ENCODE assay signal across 41 mouse cellular contexts in the genomic region with DNA sequence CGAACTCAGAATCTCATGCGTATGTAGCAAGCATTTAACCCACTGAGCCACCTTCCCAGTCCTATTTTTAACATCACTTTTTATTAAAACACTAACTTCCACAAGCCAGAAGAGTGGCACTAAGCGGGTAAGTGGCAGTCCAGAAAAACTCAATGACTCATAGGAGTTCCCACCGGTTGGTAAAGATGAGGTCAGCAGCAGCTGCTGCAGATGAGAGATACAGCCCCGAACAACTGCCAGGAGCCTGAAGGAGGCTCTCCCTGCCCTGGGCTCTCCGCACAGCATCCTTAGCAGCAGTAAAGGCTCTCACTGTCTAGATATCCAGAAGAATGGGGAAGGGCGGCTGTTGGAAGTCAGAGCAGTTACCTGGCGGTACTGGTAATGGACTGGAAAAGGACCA. TPM values are rescaled to one million over a fixed set of nuclear protein-coding genes. Genes with fewer than 3 reads are reported as not detected.
DNase-seq lines count a peak whose midpoint lies in the region; ATAC-seq lines count a peak whose summit lies in the region.
"Had no signal": no experiment of that assay in that cellular context is flagged by ENCODE, and none has a peak within 500 bp of the region (broad histone marks: within the 10 kb centered on the region; RNA-seq: fewer than 3 reads in every experiment).

No protein-coding gene starts in this region.

- DNase-seq in heart, adult 18-20 months = no peak
- peak; percentile 59 for DNase-seq in 3T3-L1 (ENCODE audit: low read depth, low spot score)
- DNase-seq in 416B (ENCODE audit: low read depth) = peak; percentile 70
- DNase-seq in left cerebral cortex, adult 11 months (ENCODE audit: low spot score) = no peak
- no peak for DNase-seq in spleen, adult 12 weeks (ENCODE audit: low spot score)
- DNase-seq: adrenal gland, adult 2 months; adrenal gland, postnatal 36 days; cerebellum, adult 18-20 months; cerebellum, postnatal 10 days; gastrocnemius, postnatal 10 days; kidney, adult 18-20 months; kidney, postnatal 25 days; lung, embryonic 14.5 days; lung, postnatal 14 days; retina, postnatal 1 day; right cerebral cortex, postnatal 14 days; thymus, adult 18-20 months; thymus, postnatal 25 days had no signal

- H3K27ac ChIP-seq in heart, embryonic 13.5 days (replicated peaks) = peak overlapping the region; percentile 84
- H3K27ac ChIP-seq: kidney, embryonic 15.5 days; left cerebral cortex, adult 2 months; limb, embryonic 12.5 days; liver, embryonic 15.5 days; midbrain, embryonic 13.5 days; neural tube, embryonic 15.5 days; stomach, postnatal 0 days had no signal

- no peak overlapping the region for H3K4me3 ChIP-seq in heart, embryonic 13.5 days
- H3K4me3 ChIP-seq: erythroblast, embryonic 14.5 days; kidney, embryonic 15.5 days; left cerebral cortex, adult 2 months; limb, embryonic 12.5 days; liver, embryonic 15.5 days; midbrain, embryonic 13.5 days; neural tube, embryonic 15.5 days had no signal

- H3K9me3 ChIP-seq in heart, embryonic 13.5 days = 0 out of 2 replicates have a peak, but pooled peaks cover 2% of the 10 kb centered on the region
- H3K9me3 ChIP-seq: kidney, embryonic 15.5 days; limb, embryonic 12.5 days; liver, embryonic 15.5 days; midbrain, embryonic 13.5 days; neural tube, embryonic 15.5 days had no signal

- H3K36me3 ChIP-seq in heart, embryonic 13.5 days = peaks cover 22% of the 10 kb centered on the region
- H3K36me3 ChIP-seq: kidney, embryonic 15.5 days; limb, embryonic 12.5 days; liver, embryonic 15.5 days; midbrain, embryonic 13.5 days; neural tube, embryonic 15.5 days had no signal

- H3K4me1 ChIP-seq in heart, embryonic 13.5 days = peaks cover 57% of the 10 kb centered on the region
- H3K4me1 ChIP-seq: kidney, embryonic 15.5 days; limb, embryonic 12.5 days; midbrain, embryonic 13.5 days; neural tube, embryonic 15.5 days had no signal

- no peaks in the 10 kb centered on the region for H3K27me3 ChIP-seq in heart, embryonic 13.5 days (replicated peaks)
- H3K27me3 ChIP-seq: kidney, embryonic 15.5 days; limb, embryonic 12.5 days; liver, embryonic 15.5 days; midbrain, embryonic 13.5 days; neural tube, embryonic 15.5 days had no signal

- peak overlapping the region; percentile 56 for H3K9ac ChIP-seq in heart, embryonic 13.5 days
- H3K9ac ChIP-seq: kidney, embryonic 15.5 days; limb, embryonic 12.5 days; liver, embryonic 15.5 days; lung, embryonic 14.5 days; midbrain, embryonic 13.5 days; neural tube, embryonic 15.5 days had no signal

- H3K4me2 ChIP-seq in heart, embryonic 13.5 days = no peak overlapping the region
- H3K4me2 ChIP-seq: kidney, embryonic 15.5 days; limb, embryonic 12.5 days; liver, embryonic 15.5 days; lung, embryonic 14.5 days; midbrain, embryonic 13.5 days; neural tube, embryonic 15.5 days had no signal

- ATAC-seq in heart, embryonic 13.5 days (ENCODE audit: extremely low read depth, insufficient number of reproducible peaks, low FRiP score, low TSS enrichment) = no peak
- ATAC-seq in megakaryocyte progenitor cell, adult 5-6 weeks (replicated peaks; ENCODE audit: poor library complexity) = peak; percentile 54
- ATAC-seq: activated CD4-positive, CD25-positive, alpha-beta regulatory T cell, adult 4 months; forebrain, embryonic 16.5 days; hindbrain, embryonic 16.5 days; midbrain, embryonic 13.5 days had no signal

- WGBS in heart, embryonic 13.5 days = 52% methylated on average over 8 of the region's 8 CpGs

RNA-seq across cellular contexts. Expression of a gene that starts 20.5 kb away (rescaled TPM):
- polyA plus RNA-seq in heart, embryonic 13.5 days (2015; fragmentation: Nextera tagmentation; extraction: Ambion mirVana) = 48.5 and 57.4 TPM in 2 replicates
- total RNA-seq in heart, adult 18-20 months (2021) = 10 to 100 TPM; 60.6 to 63.9 TPM
- 75.1 and 76.5 TPM in 2 replicates for total RNA-seq in megakaryocyte progenitor cell, adult 5-6 weeks (2015)
- 101 and 114 TPM in 2 replicates for total RNA-seq in megakaryocyte progenitor cell, adult 5-6 weeks (2017)

RNA-seq across cellular contexts. Expression of a gene that starts 51.3 kb away (rescaled TPM):
- 0.48 and 5.6 TPM in 2 replicates for polyA plus RNA-seq in heart, embryonic 13.5 days (2015; fragmentation: Nextera tagmentation; extraction: Ambion mirVana)
- total RNA-seq in heart, adult 18-20 months (2021) = not detected
- total RNA-seq in megakaryocyte progenitor cell, adult 5-6 weeks (2015) = not detected in 2 replicates
- not detected in 2 replicates for total RNA-seq in megakaryocyte progenitor cell, adult 5-6 weeks (2017)
- total RNA-seq: layer of hippocampus, adult 18-20 months; layer of hippocampus, postnatal 10 days; left cerebral cortex, adult 2 months; left cerebral cortex, postnatal 25 days; megakaryocyte, adult 5-6 weeks; monocyte, adult 5-6 weeks had no signal
- polyA plus RNA-seq: activated CD4-positive, CD25-positive, alpha-beta regulatory T cell, adult 4 months; adrenal gland, adult 2 months; brain, embryonic 14.5 days; cortical plate, adult 2 months; embryonic facial prominence, embryonic 14.5 days; forebrain, embryonic 11.5 days; forebrain, embryonic 16.5 days; hindbrain, embryonic 11.5 days; hindbrain, embryonic 16.5 days; limb, embryonic 12.5 days; lung, embryonic 14.5 days; midbrain, embryonic 13.5 days; neural tube, embryonic 15.5 days had no signal

Comparison
In these comparisons a context has a peak if more than half of its experiments do, and no peak if none do; other contexts are left out.
1. DNase-seq: peak in 3T3-L1 (single experiment) and 416B (single experiment); none in heart, adult 18-20 months (0 of 2), left cerebral cortex, adult 11 months (single experiment) and spleen, adult 12 weeks (single experiment).